Mouse (Mus musculus) midbrain, postnatal 0 days (tissue): ENCODE results near the gene Spock3. TPM values are rescaled to one million over a fixed set of nuclear protein-coding genes. Genes with fewer than 3 reads are reported as not detected.

ENCODE experiments used
- ATAC-seq: fragments of 200-750 bp; cut with Nextera tagmentation; 2 replicates; pipeline ENCODE4 v1.8.0; 2017; ENCODE audit warnings: moderate number of reproducible peaks, mild to moderate bottlenecking, moderate TSS enrichment, moderate library complexity; ENCODE audit not compliant: low FRiP score
- DNase-seq: peaks from one replicate; pipeline ENCODE4 v3.0.0-alpha.2; 2015; ENCODE audit warnings: low spot score
- H3K27ac ChIP-seq: fragments of 300-500 bp; sonication (generic); 2 replicates; pipeline ENCODE4 v1.5.1; 2014; ENCODE audit warnings: low read depth, mild to moderate bottlenecking, low read length, mixed read lengths
- H3K27me3 ChIP-seq: fragments of 300-500 bp; sonication (generic); 2 replicates; pipeline ENCODE4 v1.6.1; 2014; ENCODE audit warnings: low read length, control low read depth, mixed read lengths; ENCODE audit not compliant: insufficient read depth
- H3K36me3 ChIP-seq: fragments of 300-500 bp; sonication (generic); 2 replicates; pipeline ENCODE4 v1.6.1; 2014; ENCODE audit warnings: low read length, control low read depth, mixed read lengths; ENCODE audit not compliant: insufficient read depth
- H3K4me1 ChIP-seq: fragments of 300-500 bp; sonication (generic); 2 replicates; pipeline ENCODE4 v1.6.1; 2014; ENCODE audit warnings: mild to moderate bottlenecking, control low read depth, antibody characterized with exemption, low read length, mixed read lengths; ENCODE audit not compliant: insufficient read depth
- H3K4me2 ChIP-seq: fragments of 300-500 bp; sonication (generic); 2 replicates; pipeline ENCODE4 v1.6.1; 2014; ENCODE audit warnings: low read depth, mild to moderate bottlenecking, low read length, mixed read lengths; ENCODE audit not compliant: poor library complexity, severe bottlenecking
- H3K4me3 ChIP-seq: fragments of 300-500 bp; sonication (generic); 2 replicates; pipeline ENCODE4 v1.5.1; 2014; ENCODE audit warnings: low read depth, mild to moderate bottlenecking, low read length, moderate library complexity
- H3K9ac ChIP-seq: fragments of 300-500 bp; sonication (generic); replicated peaks from 2 replicates; pipeline ENCODE4 v1.6.1; 2014; ENCODE audit warnings: mild to moderate bottlenecking, low read length, moderate library complexity, mixed read lengths; ENCODE audit not compliant: poor library complexity, severe bottlenecking
- H3K9me3 ChIP-seq: fragments of 300-500 bp; sonication (generic); 2 replicates; pipeline ENCODE4 v1.6.1; 2016; ENCODE audit warnings: low read length, control low read depth
- CTCF ChIP-seq: IDR thresholded peaks from 2 replicates; pipeline ENCODE4 v1.5.1; 2016; ENCODE audit warnings: antibody characterized with exemption, mild to moderate bottlenecking
- WGBS: fragments of 180-500 bp; shearing (Covaris S2); extraction: QIAGEN DNeasy Blood & Tissue Kit; methylation state at CpG from one replicate; pipeline ENCODE4 v1.1.7; 2014; 5-methylcytosine and 5-hydroxymethylcytosine counted together
- polyA plus RNA-seq: library from polyadenylated mRNA; unstranded; fragments of >200 nt; fragmentation: Nextera tagmentation; extraction: Ambion mirVana; gene quantifications from 2 replicates; pipeline ENCODE4 v1.2.1, GENCODE M21; 2015
- total RNA-seq: library from RNA; depleted of rRNA; stranded (reverse); fragments of >200 nt; gene quantifications from 2 replicates; pipeline ENCODE4 v1.2.3, GENCODE M21; 2014

Gene Spock3
- total and polyA plus RNA-seq, 2 experiments from 2014 or later, result 63.4 to 91.7 TPM

DNA sequence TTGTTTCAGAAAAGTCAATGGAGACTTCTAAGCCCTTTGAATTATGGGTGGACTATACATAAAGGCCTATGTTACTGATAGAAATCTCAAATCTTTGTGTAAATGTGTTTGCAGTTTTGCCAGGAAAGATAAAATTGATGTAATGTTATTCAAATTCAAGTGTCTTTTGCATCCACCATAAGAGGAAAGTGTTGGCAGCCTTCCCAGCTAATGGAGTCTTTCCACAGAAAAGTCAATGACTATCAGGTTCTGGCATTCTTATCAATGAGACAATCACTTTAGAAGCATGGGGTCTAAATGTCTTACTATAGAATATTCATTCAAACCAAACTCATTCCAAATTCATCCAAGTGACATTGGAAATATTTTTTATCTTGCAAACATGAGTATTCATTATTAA, 214.5 kb downstream of the Spock3 start:
- ATAC-seq (no peak), DNase-seq (peak; percentile 9)
- no peaks in the 10 kb centered on the region for H3K9me3 ChIP-seq
- H3K4me1 ChIP-seq, result no peaks in the 10 kb centered on the region
- no peaks in the 10 kb centered on the region for H3K27me3 ChIP-seq
- no peak for TF ChIP-seq CTCF
- H3K9ac ChIP-seq, result no peak overlapping the region
- H3K27ac ChIP-seq, result no peak overlapping the region
- H3K4me3 ChIP-seq, result no peak overlapping the region
- H3K4me2 ChIP-seq, result no peak overlapping the region
- no peaks in the 10 kb centered on the region for H3K36me3 ChIP-seq

DNA sequence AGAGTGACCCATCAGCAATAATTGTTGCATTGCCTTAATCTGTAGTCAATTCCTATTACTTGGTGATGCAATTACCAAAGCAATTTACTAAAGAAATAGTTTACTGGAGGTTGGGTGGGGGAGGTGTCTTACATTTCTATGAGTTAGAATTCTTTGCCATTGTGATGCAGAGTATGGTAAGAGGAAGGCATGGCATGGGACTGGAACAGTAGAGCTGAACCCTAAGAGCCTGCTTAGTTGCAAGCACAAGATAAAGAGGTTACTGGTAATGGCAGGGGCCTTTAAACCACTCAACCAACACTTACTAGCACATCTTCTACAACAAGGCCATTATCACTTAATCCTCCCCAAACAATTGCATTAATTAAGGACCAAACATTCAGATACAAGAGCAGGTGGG, 219.1 kb downstream of the Spock3 start:
- ATAC-seq, result no peak
- no peaks in the 10 kb centered on the region for H3K36me3 ChIP-seq

DNA sequence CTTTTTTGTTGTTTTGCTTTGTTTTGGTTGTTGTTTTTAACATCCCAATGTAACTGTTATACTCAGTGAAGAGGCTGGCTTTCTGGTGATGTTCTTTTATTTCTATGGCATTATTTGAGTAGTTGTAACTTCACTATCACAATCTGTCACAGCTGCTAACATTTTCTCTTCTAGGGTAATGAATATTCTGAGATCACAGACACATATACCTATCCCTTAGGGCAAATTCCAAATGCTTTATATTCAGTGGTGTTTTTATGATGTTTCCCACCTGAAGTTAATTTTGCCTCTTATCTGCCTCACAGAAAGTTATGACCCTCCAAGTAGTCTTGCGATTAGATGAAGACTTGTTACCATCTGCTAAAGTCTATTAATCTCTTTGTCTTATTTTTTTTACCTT, 230.5 kb downstream of the Spock3 start:
- TF ChIP-seq CTCF, result no peak
- no peak overlapping the region for H3K4me3 ChIP-seq
- no peak for DNase-seq
- H3K36me3 ChIP-seq, result no peaks in the 10 kb centered on the region
- no peak overlapping the region for H3K27ac ChIP-seq
- ATAC-seq, result no peak
- 72% methylated on average over 1 of the region's 1 CpGs for WGBS
- H3K27me3 ChIP-seq, result no peaks in the 10 kb centered on the region
- H3K4me1 ChIP-seq, result no peaks in the 10 kb centered on the region
- H3K9me3 ChIP-seq, result no peaks in the 10 kb centered on the region
- H3K4me2 ChIP-seq, result no peak overlapping the region
- no peak overlapping the region for H3K9ac ChIP-seq

More for the DNA sequence above, 219.1 kb downstream of the Spock3 start:
- no peak overlapping the region for H3K9ac ChIP-seq
- no peak for TF ChIP-seq CTCF
- H3K4me2 ChIP-seq, result no peak overlapping the region
- H3K27ac ChIP-seq, result no peak overlapping the region
- DNase-seq, result no peak
- no peak overlapping the region for H3K4me3 ChIP-seq
- H3K9me3 ChIP-seq, result no peaks in the 10 kb centered on the region
- H3K4me1 ChIP-seq, result no peaks in the 10 kb centered on the region
- H3K27me3 ChIP-seq, result no peaks in the 10 kb centered on the region

DNA sequence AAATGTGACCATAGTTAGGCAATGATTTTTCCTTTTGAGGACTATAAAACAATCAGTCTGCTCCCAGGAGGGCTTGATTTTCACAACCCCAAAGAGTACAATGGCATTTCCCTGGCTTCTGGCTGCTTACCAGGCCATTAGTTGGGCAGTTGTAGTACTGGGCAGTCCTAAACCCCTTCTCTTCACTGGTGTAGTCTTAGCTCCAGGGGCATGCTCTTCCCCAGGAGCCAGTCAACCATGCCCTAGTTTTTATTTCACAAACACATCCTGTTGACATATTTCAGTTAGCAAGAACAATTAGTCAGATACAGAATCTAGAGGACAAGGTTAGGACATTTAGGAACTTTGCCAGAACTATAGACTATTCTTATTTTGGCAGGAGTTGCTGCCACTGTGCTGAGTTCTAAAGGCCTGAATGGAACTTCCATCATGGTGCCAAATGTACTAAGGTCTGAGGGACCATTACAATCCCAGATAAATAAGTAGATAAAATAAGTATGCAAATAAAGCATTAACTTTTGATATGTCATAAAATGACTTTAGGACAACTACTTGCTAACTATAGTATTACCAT, 308.1 kb downstream of the Spock3 start:
- TF ChIP-seq CTCF, result no peak
- Histone ChIP-seq H3K9ac (no peak overlapping the region), H3K27me3 (no peaks in the 10 kb centered on the region), H3K4me3 (no peak overlapping the region), H3K27ac (no peak overlapping the region), H3K4me2 (no peak overlapping the region), H3K36me3 (no peaks in the 10 kb centered on the region), H3K9me3 (no peaks in the 10 kb centered on the region), H3K4me1 (no peaks in the 10 kb centered on the region)
- ATAC-seq (no peak), DNase-seq (no peak)

DNA sequence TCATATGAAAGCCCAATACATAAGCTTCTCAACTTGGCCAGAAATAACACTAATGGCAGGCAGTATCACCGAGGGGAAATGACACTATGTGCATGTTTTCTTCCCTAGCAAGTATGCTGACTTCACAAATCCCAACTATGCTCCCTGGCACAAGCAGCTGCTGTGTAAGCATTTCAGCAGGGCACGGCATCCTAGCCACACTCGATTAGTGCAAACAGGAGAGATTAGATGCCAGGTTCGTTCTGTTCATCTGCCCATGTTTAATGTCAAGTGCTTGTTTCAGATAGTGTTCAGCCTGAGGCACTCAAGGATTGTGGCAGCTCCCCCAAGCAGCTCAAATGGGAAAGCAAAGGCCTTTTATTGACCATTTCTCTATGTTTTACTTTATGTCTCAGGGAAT, 311.7 kb downstream of the Spock3 start:
- WGBS, result 55% methylated on average over 4 of the region's 4 CpGs
- no peak overlapping the region for H3K27ac ChIP-seq
- ATAC-seq, result no peak

DNA sequence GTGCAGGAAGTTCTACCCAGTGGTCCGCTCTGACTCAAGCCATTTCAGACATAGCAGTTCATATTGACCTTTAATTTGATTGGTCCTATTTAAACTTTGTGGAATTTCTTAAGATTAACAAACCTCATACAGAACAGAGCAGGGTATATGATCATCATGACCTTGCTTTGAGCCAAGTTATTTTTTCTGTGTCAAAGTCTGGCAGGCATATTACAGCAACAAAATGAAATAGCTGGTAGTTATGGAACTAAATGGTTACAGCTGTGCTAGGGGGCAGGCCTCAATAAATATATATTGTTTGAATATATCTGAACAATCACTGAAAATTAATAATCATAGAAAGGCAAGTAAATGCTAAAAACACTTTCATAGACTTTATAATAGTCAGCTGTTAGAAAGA, 384.6 kb downstream of the Spock3 start:
- H3K4me1 ChIP-seq, result no peaks in the 10 kb centered on the region
- WGBS, result 97% methylated on average over 1 of the region's 1 CpGs
- H3K4me3 ChIP-seq, result no peak overlapping the region
- no peak for TF ChIP-seq CTCF
- no peaks in the 10 kb centered on the region for H3K27me3 ChIP-seq
- no peak overlapping the region for H3K4me2 ChIP-seq
- H3K36me3 ChIP-seq, result no peaks in the 10 kb centered on the region
- no peak for DNase-seq
- H3K9me3 ChIP-seq, result no peaks in the 10 kb centered on the region
- ATAC-seq, result no peak
- H3K27ac ChIP-seq, result no peak overlapping the region
- H3K9ac ChIP-seq, result no peak overlapping the region

More for the DNA sequence above, 311.7 kb downstream of the Spock3 start:
- Histone ChIP-seq H3K9me3 (no peaks in the 10 kb centered on the region), H3K4me2 (no peak overlapping the region), H3K4me3 (no peak overlapping the region), H3K4me1 (no peaks in the 10 kb centered on the region), H3K27me3 (no peaks in the 10 kb centered on the region), H3K9ac (no peak overlapping the region), H3K36me3 (no peaks in the 10 kb centered on the region)
- TF ChIP-seq CTCF, result no peak
- peak; percentile 2 for DNase-seq
